Mouse (Mus musculus): Measurements from ENCODE around the gene Cd177. TPM values are rescaled to one million over a fixed set of nuclear protein-coding genes. Genes with fewer than 3 reads are reported as not detected.

Gene Cd177
- polyA plus RNA-seq, 1 experiment from 2014 or later: 0.05 TPM

DNA sequence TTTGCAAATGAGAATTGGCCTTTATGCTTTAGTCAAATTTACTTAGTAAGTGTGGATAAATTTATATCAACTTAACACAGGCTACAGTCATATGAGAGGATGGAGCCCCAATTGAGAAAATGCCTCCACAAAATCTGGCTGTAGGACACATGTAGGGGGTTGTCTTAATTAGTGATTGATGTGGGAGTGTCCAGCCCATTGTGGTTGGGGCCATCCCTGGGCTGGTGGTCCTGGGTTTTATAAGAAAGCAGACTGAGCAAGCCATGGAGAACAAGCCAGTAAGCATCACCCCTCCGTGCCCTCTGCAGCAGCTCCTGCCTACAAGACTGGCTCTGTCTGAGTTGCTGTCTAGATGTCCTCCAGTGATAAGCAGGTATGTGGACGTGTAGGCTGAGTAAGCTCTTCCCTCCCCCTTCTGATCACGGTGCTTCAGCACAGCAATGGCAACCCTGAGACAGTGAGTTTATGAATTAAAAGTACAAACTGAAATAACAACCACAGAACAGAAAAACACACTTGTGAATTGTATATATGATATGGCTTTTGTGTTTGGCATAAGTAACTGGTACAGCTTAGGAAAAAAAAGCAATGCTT, 13.9 kb upstream of the Cd177 start:
- no peak overlapping the region for H3K4me2 ChIP-seq (ENCODE audit: low read length)
- no peaks in the 10 kb centered on the region for H3K4me1 ChIP-seq (replicated peaks; ENCODE audit: insufficient read depth, low read length)
- H3K4me3 ChIP-seq (replicated peaks; ENCODE audit: low read depth, low read length): no peak overlapping the region
- no peak for ATAC-seq (replicated peaks; ENCODE audit: low FRiP score, low read depth)
- no peak for TF ChIP-seq CTCF (IDR thresholded peaks at IDR 0.05; ENCODE audit: low read depth)
- 39% methylated on average over 3 of the region's 3 CpGs for WGBS
- H3K27me3 ChIP-seq (ENCODE audit: insufficient read depth, low read length): no peaks in the 10 kb centered on the region
- H3K9me3 ChIP-seq (replicated peaks; ENCODE audit: low read length): no peaks in the 10 kb centered on the region
- H3K9ac ChIP-seq (ENCODE audit: low read depth, low read length): no peak overlapping the region
- no peak overlapping the region for H3K27ac ChIP-seq
- H3K36me3 ChIP-seq (ENCODE audit: insufficient read depth, low read length): no peaks in the 10 kb centered on the region
- DNase-seq (ENCODE audit: low spot score): no peak

- Histone ChIP-seq H3K4me1 (replicated peaks; ENCODE audit: insufficient read depth, low read length) (no peaks in the 10 kb centered on the region), H3K27ac (no peak overlapping the region), H3K9me3 (replicated peaks; ENCODE audit: low read length) (no peaks in the 10 kb centered on the region), H3K9ac (ENCODE audit: low read depth, low read length) (no peak overlapping the region), H3K27me3 (ENCODE audit: insufficient read depth, low read length) (no peaks in the 10 kb centered on the region), H3K36me3 (ENCODE audit: insufficient read depth, low read length) (no peaks in the 10 kb centered on the region), H3K4me2 (ENCODE audit: low read length) (no peak overlapping the region), H3K4me3 (replicated peaks; ENCODE audit: low read depth, low read length) (no peak overlapping the region)
- ATAC-seq (replicated peaks; ENCODE audit: low FRiP score, low read depth) (no peak), DNase-seq (ENCODE audit: low spot score) (no peak)
- no peak for TF ChIP-seq CTCF (IDR thresholded peaks at IDR 0.05; ENCODE audit: low read depth)
These were observed 11.2 kb upstream of the Cd177 start for GRCm38 (mm10) chr7:24771361-24771760.

GRCm38 (mm10) chr7:24762574-24762973, 2.5 kb upstream of the Cd177 start:
- Histone ChIP-seq H3K27ac (no peak overlapping the region), H3K9ac (ENCODE audit: low read depth, low read length) (no peak overlapping the region), H3K9me3 (replicated peaks; ENCODE audit: low read length) (no peaks in the 10 kb centered on the region), H3K4me3 (replicated peaks; ENCODE audit: low read depth, low read length) (no peak overlapping the region), H3K4me1 (replicated peaks; ENCODE audit: insufficient read depth, low read length) (no peaks in the 10 kb centered on the region), H3K27me3 (ENCODE audit: insufficient read depth, low read length) (no peaks in the 10 kb centered on the region), H3K4me2 (ENCODE audit: low read length) (no peak overlapping the region), H3K36me3 (ENCODE audit: insufficient read depth, low read length) (no peaks in the 10 kb centered on the region)
- DNase-seq (ENCODE audit: low spot score) (no peak), ATAC-seq (replicated peaks; ENCODE audit: low FRiP score, low read depth) (no peak)
- no peak for TF ChIP-seq CTCF (IDR thresholded peaks at IDR 0.05; ENCODE audit: low read depth)
- 85% methylated on average over 8 of the region's 8 CpGs for WGBS

DNA sequence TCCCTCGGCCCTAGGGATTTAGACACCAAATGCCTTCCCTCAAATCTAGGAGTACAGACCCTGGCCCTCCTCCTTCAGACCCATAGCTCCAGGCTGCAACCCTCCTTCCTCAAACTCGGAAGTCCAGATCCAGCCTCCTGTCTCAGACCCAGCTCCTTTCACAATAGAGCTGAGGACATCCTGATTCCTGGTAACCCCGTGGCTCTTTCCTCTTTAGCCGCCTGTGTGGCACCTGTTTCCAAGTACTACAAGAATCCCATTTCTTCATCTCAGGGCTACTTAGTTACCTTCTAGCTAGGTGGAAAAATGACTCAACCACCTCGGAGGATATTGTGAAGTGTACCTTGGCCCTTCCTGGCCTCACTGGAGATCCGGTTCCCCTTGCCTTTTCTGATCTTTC, 1.1 kb upstream of the Cd177 start:
- ATAC-seq (replicated peaks; ENCODE audit: low FRiP score, low read depth): no peak
- no peak overlapping the region for H3K4me2 ChIP-seq (ENCODE audit: low read length)
- WGBS: 69% methylated on average over 6 of the region's 6 CpGs

DNA sequence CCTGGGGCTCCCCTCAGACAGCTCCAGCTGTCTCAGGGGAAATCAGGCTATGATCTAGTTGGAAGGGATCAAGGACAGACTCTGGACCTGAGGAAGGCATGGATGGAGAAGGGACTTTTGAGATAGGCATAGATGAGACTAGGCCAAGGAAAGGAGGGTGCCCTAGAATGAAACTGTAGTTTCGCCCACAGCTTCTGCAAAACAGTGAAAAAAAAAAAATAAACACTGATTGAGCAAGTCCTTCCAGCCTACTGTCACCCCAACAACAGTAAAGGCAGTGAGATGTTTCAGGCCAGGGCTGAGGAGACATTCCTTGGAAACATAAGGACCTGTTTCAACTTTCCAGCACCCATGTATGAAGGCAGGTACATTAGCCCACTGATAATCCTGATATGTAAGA, 1.6 kb downstream of the Cd177 start:
- TF ChIP-seq CTCF (IDR thresholded peaks at IDR 0.05; ENCODE audit: low read depth): no peak
- no peak overlapping the region for H3K27ac ChIP-seq
- DNase-seq (ENCODE audit: low spot score): no peak
- no peak for ATAC-seq (replicated peaks; ENCODE audit: low FRiP score, low read depth)
- no peak overlapping the region for H3K9ac ChIP-seq (ENCODE audit: low read depth, low read length)
- 88% methylated on average over 1 of the region's 1 CpGs for WGBS
- no peaks in the 10 kb centered on the region for H3K36me3 ChIP-seq (ENCODE audit: insufficient read depth, low read length)
- H3K4me2 ChIP-seq (ENCODE audit: low read length): no peak overlapping the region
- no peaks in the 10 kb centered on the region for H3K27me3 ChIP-seq (ENCODE audit: insufficient read depth, low read length)
- H3K9me3 ChIP-seq (replicated peaks; ENCODE audit: low read length): no peaks in the 10 kb centered on the region
- H3K4me1 ChIP-seq (replicated peaks; ENCODE audit: insufficient read depth, low read length): no peaks in the 10 kb centered on the region
- H3K4me3 ChIP-seq (replicated peaks; ENCODE audit: low read depth, low read length): no peak overlapping the region

More for the DNA sequence above, 1.1 kb upstream of the Cd177 start:
- Histone ChIP-seq H3K9ac (ENCODE audit: low read depth, low read length) (no peak overlapping the region), H3K27ac (no peak overlapping the region), H3K4me1 (replicated peaks; ENCODE audit: insufficient read depth, low read length) (no peaks in the 10 kb centered on the region), H3K36me3 (ENCODE audit: insufficient read depth, low read length) (no peaks in the 10 kb centered on the region), H3K4me3 (replicated peaks; ENCODE audit: low read depth, low read length) (no peak overlapping the region), H3K9me3 (replicated peaks; ENCODE audit: low read length) (no peaks in the 10 kb centered on the region), H3K27me3 (ENCODE audit: insufficient read depth, low read length) (no peaks in the 10 kb centered on the region)
- DNase-seq (ENCODE audit: low spot score): no peak
- no peak for TF ChIP-seq CTCF (IDR thresholded peaks at IDR 0.05; ENCODE audit: low read depth)

- Histone ChIP-seq H3K9me3 (replicated peaks; ENCODE audit: low read length) (no peaks in the 10 kb centered on the region), H3K4me1 (replicated peaks; ENCODE audit: insufficient read depth, low read length) (no peaks in the 10 kb centered on the region), H3K27me3 (ENCODE audit: insufficient read depth, low read length) (no peaks in the 10 kb centered on the region), H3K9ac (ENCODE audit: low read depth, low read length) (no peak overlapping the region), H3K4me3 (replicated peaks; ENCODE audit: low read depth, low read length) (no peak overlapping the region), H3K27ac (no peak overlapping the region), H3K36me3 (ENCODE audit: insufficient read depth, low read length) (no peaks in the 10 kb centered on the region), H3K4me2 (ENCODE audit: low read length) (no peak overlapping the region)
- ATAC-seq (replicated peaks; ENCODE audit: low FRiP score, low read depth): no peak
- WGBS: 71% methylated on average over 5 of the region's 5 CpGs
- no peak for TF ChIP-seq CTCF (IDR thresholded peaks at IDR 0.05; ENCODE audit: low read depth)
- no peak for DNase-seq (ENCODE audit: low spot score)
These were observed 6.6 kb downstream of the Cd177 start for GRCm38 (mm10) chr7:24753476-24753875.

DNA sequence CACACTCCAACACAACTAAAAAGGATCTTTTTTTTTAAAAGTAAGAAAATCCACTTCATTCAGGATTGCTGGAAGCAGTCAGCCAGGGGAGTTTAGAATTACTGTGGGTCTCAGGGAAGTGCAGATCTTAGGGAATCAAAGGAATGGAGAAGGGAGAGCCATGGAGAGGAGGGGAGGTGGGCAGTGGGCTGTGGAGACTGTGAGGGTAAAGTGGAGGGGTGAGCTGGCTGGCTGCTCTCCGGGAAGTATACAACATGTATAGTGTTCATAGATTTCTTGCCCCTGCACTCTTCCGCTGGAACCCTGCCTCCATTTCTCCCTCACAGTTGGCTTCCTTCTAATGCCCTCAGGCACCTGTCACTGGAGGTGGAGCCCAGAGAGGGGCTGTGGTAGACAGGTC, 8.5 kb downstream of the Cd177 start:
- H3K36me3 ChIP-seq (ENCODE audit: insufficient read depth, low read length): no peaks in the 10 kb centered on the region
- H3K4me3 ChIP-seq (replicated peaks; ENCODE audit: low read depth, low read length): no peak overlapping the region
- no peak overlapping the region for H3K27ac ChIP-seq
- H3K4me2 ChIP-seq (ENCODE audit: low read length): no peak overlapping the region
- H3K4me1 ChIP-seq (replicated peaks; ENCODE audit: insufficient read depth, low read length): no peaks in the 10 kb centered on the region
- no peak overlapping the region for H3K9ac ChIP-seq (ENCODE audit: low read depth, low read length)
- ATAC-seq (replicated peaks; ENCODE audit: low FRiP score, low read depth): no peak; the same call in 1 of the 2 replicates
- WGBS: 49% methylated on average over 2 of the region's 2 CpGs
- H3K9me3 ChIP-seq (replicated peaks; ENCODE audit: low read length): no peaks in the 10 kb centered on the region
- DNase-seq (ENCODE audit: low spot score): peak; percentile 43
- no peaks in the 10 kb centered on the region for H3K27me3 ChIP-seq (ENCODE audit: insufficient read depth, low read length)
- no peak for TF ChIP-seq CTCF (IDR thresholded peaks at IDR 0.05; ENCODE audit: low read depth)

All from kidney, postnatal 0 days (tissue).